Mouse (Mus musculus) liver, postnatal 0 days (tissue): ENCODE results near the gene Dynlt1b.
"Not testable (repeated sequence)": the region's sequence is repeated elsewhere in the genome, so short reads cannot be mapped to it uniquely, and the experiment has no call there.

Source experiments
- CTCF ChIP-seq: sonication (generic); IDR thresholded peaks from 2 replicates; pipeline ENCODE4 v1.5.1; 2016; ENCODE audit warnings: antibody characterized with exemption, low read depth
- EP300 ChIP-seq: IDR thresholded peaks from 2 replicates; pipeline ENCODE4 v1.6.1; 2016; ENCODE audit warnings: antibody characterized with exemption, low read depth, mild to moderate bottlenecking

DNA sequence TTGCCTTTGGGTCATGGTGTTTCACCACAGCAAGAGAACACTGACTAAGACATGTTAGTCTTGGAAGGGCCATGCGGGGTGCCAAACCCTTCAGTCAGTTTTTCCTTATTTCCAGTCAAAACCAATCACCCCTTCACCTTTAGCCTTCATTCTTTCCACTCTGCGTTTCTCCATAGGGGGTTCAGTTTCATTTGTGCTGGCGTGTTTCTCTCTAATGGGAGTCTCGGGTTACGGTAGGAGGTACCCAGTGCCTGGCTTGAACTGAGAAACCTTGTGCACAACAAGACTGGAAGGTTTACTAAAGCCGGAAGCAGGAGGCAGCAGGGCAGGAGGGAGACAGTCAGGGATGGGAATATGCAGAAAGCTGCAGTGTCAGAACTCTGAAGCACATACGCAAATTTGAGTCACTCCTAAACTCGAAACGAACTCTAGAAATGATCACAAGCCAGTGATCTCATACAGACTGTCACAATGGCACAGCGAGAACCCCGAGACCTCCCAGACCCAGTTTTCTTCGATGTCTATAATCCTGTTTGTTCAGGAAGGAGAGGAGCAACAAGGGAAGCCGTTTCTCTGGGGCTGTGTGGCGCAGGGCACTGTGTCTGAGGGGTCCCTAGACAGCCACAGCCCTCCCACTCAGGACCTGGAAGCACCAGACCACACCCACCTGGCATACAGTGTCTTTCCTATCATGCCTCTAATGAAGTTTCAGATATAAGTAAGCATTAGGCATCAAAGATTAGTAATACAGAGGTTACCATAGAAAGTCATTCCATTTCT lies 8.2 kb upstream of the Dynlt1b start:
- TF ChIP-seq CTCF, EP300: not testable (repeated sequence)
